Mouse (Mus musculus) CH12.LX (cell line): ENCODE measurements at regions not wholly inside any gene's neighbourhood (a gene's known extent, or its start where the extent isn't known, plus 50 kb on each side); places are given as distances from the start of the nearest gene placed in this dataset.

Experiments used
- DNase-seq: peaks from one replicate; pipeline ENCODE4 v3.0.0-alpha.2; 2013; ENCODE audit errors: extremely low read depth
- H3K27ac ChIP-seq: 2 replicates; pipeline ENCODE4 v1.5.1; 2012; ENCODE audit warnings: low read depth, mild to moderate bottlenecking, control low read depth, moderate library complexity; ENCODE audit not compliant: insufficient read depth
- H3K27me3 ChIP-seq: replicated peaks from 2 replicates; pipeline ENCODE3; 2012; ENCODE audit warnings: inconsistent platforms
- H3K36me3 ChIP-seq, 2 experiments: replicated peaks in 1 of 2; 2 replicates each; pipeline versions ENCODE3 to v1.6.1; 2012; ENCODE audit warnings: inconsistent platforms in 1 of 2, low read length in 1 of 2, mild to moderate bottlenecking in 1 of 2, mixed read lengths in 1 of 2, moderate library complexity in 1 of 2; ENCODE audit not compliant: control insufficient read depth in 1 of 2, insufficient read depth in 1 of 2
- H3K4me1 ChIP-seq, 2 experiments: 2 replicates each; pipeline ENCODE4 v1.6.1; 2012; ENCODE audit warnings: inconsistent platforms in 1 of 2, moderate library complexity in 1 of 2; ENCODE audit not compliant: insufficient read depth in 2 of 2, control insufficient read depth in 1 of 2
- H3K4me2 ChIP-seq: 2 replicates; pipeline ENCODE4 v1.6.1; 2012; ENCODE audit warnings: low read depth, mild to moderate bottlenecking, control low read depth; ENCODE audit not compliant: poor library complexity, insufficient read depth, severe bottlenecking
- H3K4me3 ChIP-seq, 3 experiments: fragments of 150-350 bp in 1 of 3; sonication (generic) in 1 of 3; replicated peaks in 1 of 3; 2 replicates each; pipeline versions ENCODE3 to v1.5.1; 2011 to 2012; ENCODE audit warnings: low read depth in 2 of 3, low read length in 2 of 3, mild to moderate bottlenecking in 2 of 3, moderate library complexity in 2 of 3, control low read depth in 1 of 3, improper control_type of control experiment in 1 of 3, inconsistent platforms in 1 of 3, mixed read lengths in 1 of 3; ENCODE audit not compliant: poor library complexity in 1 of 3
- H3K79me2 ChIP-seq: replicated peaks from 2 replicates; pipeline ENCODE4 v1.6.1; 2012; ENCODE audit warnings: mild to moderate bottlenecking, moderate library complexity; ENCODE audit not compliant: control insufficient read depth, poor library complexity, insufficient read depth, severe bottlenecking; ENCODE audit errors: extremely low read depth
- H3K9ac ChIP-seq: 2 replicates; pipeline ENCODE4 v1.6.1; 2012; ENCODE audit warnings: low read depth, mild to moderate bottlenecking, control low read depth, moderate library complexity; ENCODE audit not compliant: insufficient read depth
- H3K9me3 ChIP-seq: replicated peaks from 2 replicates; pipeline ENCODE3; 2012; ENCODE audit warnings: low read length, inconsistent platforms, mixed read lengths
- CHD1 ChIP-seq: IDR thresholded peaks from 2 replicates; pipeline ENCODE4 v1.6.1; 2012; ENCODE audit warnings: low read depth, low read length, improper control_type of control experiment, inconsistent platforms
- CHD2 ChIP-seq: IDR thresholded peaks from 2 replicates; pipeline ENCODE4 v1.6.1; 2011; ENCODE audit warnings: low read length, improper control_type of control experiment
- EP300 ChIP-seq: IDR thresholded peaks from 2 replicates; pipeline ENCODE4 v1.6.1; 2011; ENCODE audit warnings: low read length, improper control_type of control experiment
- ETS1 ChIP-seq: conservative IDR thresholded peaks from 2 replicates; pipeline ENCODE4 v1.6.1; 2012; ENCODE audit warnings: low read depth, mild to moderate bottlenecking, inconsistent platforms, low read length, improper control_type of control experiment, moderate library complexity
- JUN ChIP-seq: IDR thresholded peaks from 2 replicates; pipeline ENCODE4 v1.6.1; 2011; ENCODE audit warnings: low read depth, mild to moderate bottlenecking, low read length, improper control_type of control experiment, moderate library complexity; ENCODE audit not compliant: insufficient read depth
- MAZ ChIP-seq: IDR thresholded peaks from 2 replicates; pipeline ENCODE4 v1.6.1; 2012; ENCODE audit warnings: low read depth, mild to moderate bottlenecking, inconsistent platforms, low read length, improper control_type of control experiment, moderate library complexity
- MXI1 ChIP-seq: IDR thresholded peaks from 2 replicates; pipeline ENCODE4 v1.6.1; 2011; ENCODE audit warnings: mild to moderate bottlenecking, low read depth, low read length, improper control_type of control experiment
- MYC ChIP-seq: IDR thresholded peaks from 2 replicates; pipeline ENCODE4 v1.6.1; 2011; ENCODE audit warnings: low read depth, mild to moderate bottlenecking, improper control_type of control experiment, low read length
- NRF1 ChIP-seq: IDR thresholded peaks from 2 replicates; pipeline ENCODE4 v1.6.1; 2014; ENCODE audit warnings: low read depth, mild to moderate bottlenecking, inconsistent platforms, low read length, improper control_type of control experiment, moderate library complexity
- PAX5 ChIP-seq: IDR thresholded peaks from 2 replicates; pipeline ENCODE4 v1.6.1; 2012; ENCODE audit warnings: low read length, inconsistent platforms, mixed read lengths
- POLR2AphosphoS2 ChIP-seq: IDR thresholded peaks from 2 replicates; pipeline ENCODE4 v1.6.1; 2011; ENCODE audit warnings: low read depth, low read length, improper control_type of control experiment
- RAD21 ChIP-seq: IDR thresholded peaks from 2 replicates; pipeline ENCODE4 v1.6.1; 2011; ENCODE audit warnings: low read depth, mild to moderate bottlenecking, low read length, improper control_type of control experiment, moderate library complexity
- SMC3 ChIP-seq: IDR thresholded peaks from 2 replicates; pipeline ENCODE4 v1.6.1; 2011; ENCODE audit warnings: low read depth, low read length, improper control_type of control experiment
- TBP ChIP-seq: conservative IDR thresholded peaks from 2 replicates; pipeline ENCODE4 v1.6.1; 2011; ENCODE audit warnings: low read depth, low read length, improper control_type of control experiment
- UBTF ChIP-seq: IDR thresholded peaks from 2 replicates; pipeline ENCODE4 v1.6.1; 2012; ENCODE audit warnings: low read depth, mild to moderate bottlenecking, inconsistent platforms, low read length, improper control_type of control experiment, moderate library complexity
- ZC3H11A ChIP-seq: IDR thresholded peaks from 2 replicates; pipeline ENCODE4 v1.6.1; 2012; ENCODE audit warnings: low read depth, mild to moderate bottlenecking, inconsistent platforms, low read length, improper control_type of control experiment
- ZKSCAN1 ChIP-seq: IDR thresholded peaks from 2 replicates; pipeline ENCODE4 v1.6.1; 2012; ENCODE audit warnings: low read depth, inconsistent platforms, low read length, improper control_type of control experiment, borderline replicate concordance
- ZMIZ1 ChIP-seq: IDR thresholded peaks from 2 replicates; pipeline ENCODE4 v1.6.1; 2012; ENCODE audit warnings: low read depth, mild to moderate bottlenecking, inconsistent platforms, low read length, improper control_type of control experiment
- dilution Hi-C: fragments of 300-500 bp; cut with MboI; formaldehyde crosslinking; loops from 2 replicates; pipeline ENCODE4 v1.14.3; 2020; ENCODE audit warnings: low sequenced_read_pairs; ENCODE audit not compliant: extremely low pct_unique_long_range_greater_than_20kb, extremely low pct_ligation_motif_present
- in situ Hi-C: fragments of 300-500 bp; cut with MboI; formaldehyde crosslinking; loops from 3 replicates; pipeline ENCODE4 v1.14.3; 2019; ENCODE audit warnings: low sequenced_read_pairs, low pct_ligation_motif_present, low pct_unique_long_range_greater_than_20kb, mixed read lengths

DNA sequence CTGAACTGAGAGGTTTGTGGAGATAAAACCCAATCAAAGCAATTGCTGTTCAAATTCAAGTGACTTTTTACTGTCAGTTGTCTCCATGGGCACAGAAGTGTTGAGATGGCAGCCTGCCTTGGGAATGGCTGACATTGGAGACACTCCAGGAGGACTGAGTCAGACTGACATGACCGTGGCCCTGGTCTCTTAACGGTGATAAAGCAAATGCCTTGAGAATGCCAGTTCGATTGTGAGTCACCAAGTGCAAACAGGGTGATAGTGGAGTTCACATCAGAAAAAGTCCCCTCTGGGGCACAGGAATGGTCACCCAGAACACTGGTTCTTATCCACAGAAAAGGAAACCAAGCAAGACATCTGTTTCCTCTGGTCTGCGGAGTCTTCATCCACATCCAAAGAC is 362.8 kb upstream of the Thbs1 start:
- no peaks in the 10 kb centered on the region for H3K36me3 ChIP-seq
- H3K9me3 ChIP-seq: peaks cover 11% of the 10 kb centered on the region
- no peak overlapping the region for H3K27ac ChIP-seq
- no peaks in the 10 kb centered on the region for H3K4me1 ChIP-seq
- no peak overlapping the region for H3K4me2 ChIP-seq
- dilution Hi-C loops: no loop called here
- H3K9ac ChIP-seq: no peak overlapping the region
- no peak for DNase-seq
- TF ChIP-seq MYC (no peak), ZC3H11A (no peak), SMC3 (no peak), ETS1 (no peak), ZMIZ1 (no peak), JUN (no peak)
- no peak overlapping the region for H3K4me3 ChIP-seq
- H3K79me2 ChIP-seq: no peaks in the 10 kb centered on the region
- no peaks in the 10 kb centered on the region for H3K27me3 ChIP-seq
- in situ Hi-C loops: no loop called here

DNA sequence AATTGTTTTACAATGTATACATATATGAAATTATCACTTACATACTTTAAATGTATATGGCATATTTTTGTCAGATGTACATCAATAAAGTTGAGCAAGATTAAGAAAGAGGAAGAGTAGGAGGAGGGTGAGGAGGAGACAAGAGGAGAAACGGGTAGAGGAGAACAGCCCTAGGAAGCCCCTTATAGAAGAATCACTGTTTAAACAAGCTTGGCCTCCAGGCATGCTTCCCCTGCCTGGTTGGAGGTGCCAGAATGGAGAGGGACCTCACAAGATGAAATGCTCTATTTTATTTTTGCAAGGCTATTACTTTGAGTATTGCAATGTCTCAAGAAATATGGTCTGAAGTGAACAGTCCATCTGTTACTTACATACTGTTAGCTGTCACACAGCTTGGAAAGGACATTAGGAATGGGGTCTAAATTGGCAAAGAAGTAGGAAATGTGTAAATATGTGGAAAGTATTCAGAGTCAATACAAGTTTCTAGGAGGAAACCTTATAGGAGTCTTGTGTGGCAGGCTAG is 352.1 kb upstream of the Thbs1 start:
- no peak for DNase-seq
- Histone ChIP-seq H3K27ac (no peak overlapping the region), H3K79me2 (no peaks in the 10 kb centered on the region), H3K9me3 (no peaks in the 10 kb centered on the region), H3K36me3 (no peaks in the 10 kb centered on the region), H3K27me3 (no peaks in the 10 kb centered on the region), H3K4me2 (no peak overlapping the region), H3K4me3 (no peak overlapping the region), H3K9ac (no peak overlapping the region), H3K4me1 (no peaks in the 10 kb centered on the region)
- in situ Hi-C loops: no loop called here
- no peak for TF ChIP-seq UBTF
- TF ChIP-seq POLR2AphosphoS2: no peak
- TF ChIP-seq NRF1: no peak
- no peak for TF ChIP-seq EP300
- no peak for TF ChIP-seq ZKSCAN1
- no peak for TF ChIP-seq MAZ
- TF ChIP-seq ZMIZ1: no peak
- no peak for TF ChIP-seq TBP
- no peak for TF ChIP-seq PAX5
- no peak for TF ChIP-seq CHD1
- no peak for TF ChIP-seq MYC
- no peak for TF ChIP-seq CHD2
- TF ChIP-seq SMC3: no peak
- TF ChIP-seq MXI1: no peak
- no peak for TF ChIP-seq RAD21
- dilution Hi-C loops: no loop called here
